Mouse (Mus musculus): ENCODE data around the gene Hoxc11.

Gene Hoxc11

DNA sequence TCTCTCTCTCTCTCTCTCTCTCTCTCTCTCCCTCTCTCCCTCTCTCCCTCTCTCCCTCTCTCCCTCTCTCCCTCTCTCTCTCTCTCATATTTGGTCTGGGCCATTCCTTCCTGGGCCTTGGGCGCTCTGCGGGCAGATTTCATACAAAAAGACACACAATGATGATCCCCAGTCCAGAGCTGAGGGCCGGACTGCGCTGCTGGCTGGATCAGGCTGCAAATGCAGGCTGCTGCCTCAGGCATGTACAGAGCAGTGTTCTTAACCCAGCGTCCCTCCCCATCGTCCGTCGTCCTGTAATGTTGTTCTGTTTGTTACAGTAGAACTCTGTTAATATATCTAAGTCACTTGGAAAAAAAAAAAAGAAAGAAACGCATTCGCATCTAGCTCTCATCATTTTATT lies 30.3 kb downstream of the Hoxc11 start:
- no peak for DNase-seq (ENCODE audit: low spot score)

DNA sequence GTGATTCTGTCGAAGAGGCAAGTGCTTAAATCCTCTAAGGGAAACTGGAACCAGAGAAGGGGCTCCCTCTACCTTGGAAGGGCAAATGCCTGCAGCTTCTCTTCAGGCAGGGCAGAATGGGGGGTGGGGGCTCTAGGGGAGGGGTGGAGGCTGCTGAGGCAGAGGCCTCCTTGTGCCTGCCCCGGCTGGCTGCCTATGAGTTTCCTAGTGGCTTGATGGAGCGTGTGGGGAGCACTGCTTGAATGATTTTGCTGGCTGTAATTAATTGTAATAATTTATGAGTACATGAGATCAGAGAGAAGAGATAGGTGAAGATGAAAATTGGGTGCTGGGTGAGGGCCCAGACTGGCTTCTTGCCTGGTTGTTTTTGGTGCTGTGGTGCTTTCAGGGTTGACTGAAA lies 30.7 kb downstream of the Hoxc11 start:
- no peak for DNase-seq (ENCODE audit: low spot score)

GRCm38 (mm10) chr15:102987124-102987833 lies 33.1 kb downstream of the Hoxc11 start:
- peak; percentile 85 for DNase-seq (ENCODE audit: low spot score)

DNA sequence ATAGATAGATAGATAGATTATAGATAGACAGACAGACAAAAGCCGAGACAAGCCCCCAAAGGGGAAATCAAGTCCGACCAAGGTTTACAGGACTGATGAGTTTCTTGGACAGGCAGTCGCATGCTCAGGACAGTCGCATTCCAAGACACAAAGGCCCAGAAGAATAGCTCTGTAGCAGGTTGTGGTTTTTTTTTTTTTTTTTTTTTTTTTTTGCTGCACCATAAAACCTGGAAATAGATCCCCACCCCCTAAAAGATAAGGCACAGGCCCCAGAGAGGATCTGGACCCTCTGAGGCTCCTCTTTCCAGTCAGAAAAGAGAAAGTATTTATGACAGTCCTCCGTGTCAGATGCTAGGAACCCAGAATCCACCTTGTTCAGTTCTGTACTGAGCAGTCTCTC lies 33.9 kb downstream of the Hoxc11 start:
- DNase-seq (ENCODE audit: low spot score): no peak

GRCm38 (mm10) chr15:102990461-102991397 lies 36.5 kb downstream of the Hoxc11 start, which contains the start of gene Hoxc8:
Gene Hoxc8, plus strand, starts transcription at chr15:102990607.
- DNase-seq (ENCODE audit: low spot score): no peak

DNA sequence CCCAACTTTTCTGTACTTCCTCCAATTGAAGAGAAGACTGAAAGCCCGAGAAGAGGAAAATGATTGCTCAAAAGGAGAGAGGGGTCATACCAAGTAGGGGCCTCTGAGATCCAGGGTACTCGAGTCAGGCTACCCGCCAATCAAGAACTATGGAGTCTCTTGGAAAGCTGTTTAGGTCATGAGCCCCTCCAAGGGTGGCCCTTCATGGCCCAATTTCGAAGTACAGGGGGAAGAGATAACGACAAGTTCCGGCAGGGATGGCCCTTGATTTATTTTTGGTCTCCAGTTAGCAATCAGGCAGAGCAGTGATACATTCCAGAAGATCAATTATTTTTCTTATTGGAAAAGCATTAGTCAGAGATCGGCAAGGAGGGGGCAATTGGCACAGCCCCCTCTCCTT lies 37.6 kb downstream of the Hoxc11 start:
- no peak for DNase-seq (ENCODE audit: low spot score)

DNA sequence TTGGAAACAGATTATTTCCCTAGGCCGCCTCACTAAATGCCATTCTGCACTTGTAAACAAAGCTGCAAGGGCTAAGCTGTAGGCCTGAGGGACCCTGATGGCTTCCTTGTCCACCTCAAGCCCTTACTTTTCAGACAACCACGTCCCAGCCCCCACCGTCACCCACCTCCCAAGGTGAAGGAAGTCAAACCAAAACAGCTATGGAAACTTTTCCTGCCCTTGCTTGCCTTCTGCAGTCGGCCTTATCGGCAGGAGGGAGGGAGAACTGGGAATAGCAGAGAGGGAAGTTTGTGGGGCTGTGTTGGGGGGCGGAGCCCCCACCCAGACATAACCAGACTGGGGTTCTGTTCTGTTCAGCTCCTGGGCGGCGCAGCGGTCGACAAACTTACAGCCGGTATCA lies 38.0 kb downstream of the Hoxc11 start:
- no peak for DNase-seq (ENCODE audit: low spot score)

DNA sequence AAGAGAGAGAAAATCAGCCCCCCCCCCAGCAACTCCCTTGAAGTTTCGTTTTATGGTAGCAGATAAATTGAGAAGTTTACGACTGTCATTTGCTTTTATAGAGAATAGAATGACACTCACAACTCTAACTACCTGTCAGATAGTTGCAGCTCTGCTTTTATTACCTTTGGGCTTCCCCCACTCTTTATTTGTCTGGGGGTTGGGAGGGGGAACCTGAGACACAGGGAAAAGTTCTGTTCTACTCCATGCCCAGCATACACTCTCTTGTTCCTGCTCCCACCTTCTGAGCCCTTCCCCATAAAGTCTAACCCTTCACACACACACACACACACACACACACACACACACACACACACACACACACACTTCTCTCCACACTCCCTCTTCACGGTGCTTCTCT lies 38.6 kb downstream of the Hoxc11 start:
- DNase-seq (ENCODE audit: low spot score): no peak

DNA sequence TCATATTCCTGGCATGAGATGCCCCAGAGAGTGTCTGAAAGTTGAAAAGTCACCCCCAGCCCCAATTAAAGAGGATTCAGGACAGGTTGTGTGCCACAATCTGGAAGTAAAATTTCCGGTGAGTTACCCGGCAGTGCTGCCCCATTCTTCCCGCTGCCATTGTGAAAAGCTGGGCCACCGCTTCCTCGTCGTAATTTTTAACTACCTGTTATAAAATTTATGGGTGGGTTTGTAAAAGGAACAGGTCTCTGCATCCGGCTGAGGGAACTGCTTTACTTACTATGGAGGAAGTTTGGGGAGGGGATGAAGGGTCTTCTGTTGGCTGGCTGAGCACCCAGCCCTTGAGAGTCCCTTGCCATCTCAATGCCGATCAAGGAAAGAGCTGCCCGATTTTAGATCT lies 42.3 kb downstream of the Hoxc11 start:
- no peak for DNase-seq (ENCODE audit: low spot score)

DNA sequence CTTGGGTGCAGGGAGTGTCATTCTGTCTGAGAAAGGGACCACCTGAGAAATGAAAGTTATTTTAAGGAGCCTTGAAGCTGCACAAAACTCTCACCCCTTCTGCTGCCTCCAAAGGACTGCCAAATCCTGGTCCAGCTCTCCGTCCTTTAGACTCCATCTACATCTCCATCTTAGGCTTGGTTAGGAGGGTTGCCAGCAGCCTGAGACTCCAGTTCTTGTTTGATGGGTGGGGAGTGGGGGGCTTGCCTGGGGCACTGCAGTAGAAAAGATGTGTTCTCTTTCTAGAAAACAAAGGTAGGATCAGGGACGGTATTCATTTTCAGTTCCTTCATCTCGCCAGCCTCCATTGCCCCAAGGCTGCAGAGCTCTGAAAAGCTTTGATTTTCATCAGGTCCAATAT lies 43.2 kb downstream of the Hoxc11 start:
- DNase-seq (ENCODE audit: low spot score): no peak

DNA sequence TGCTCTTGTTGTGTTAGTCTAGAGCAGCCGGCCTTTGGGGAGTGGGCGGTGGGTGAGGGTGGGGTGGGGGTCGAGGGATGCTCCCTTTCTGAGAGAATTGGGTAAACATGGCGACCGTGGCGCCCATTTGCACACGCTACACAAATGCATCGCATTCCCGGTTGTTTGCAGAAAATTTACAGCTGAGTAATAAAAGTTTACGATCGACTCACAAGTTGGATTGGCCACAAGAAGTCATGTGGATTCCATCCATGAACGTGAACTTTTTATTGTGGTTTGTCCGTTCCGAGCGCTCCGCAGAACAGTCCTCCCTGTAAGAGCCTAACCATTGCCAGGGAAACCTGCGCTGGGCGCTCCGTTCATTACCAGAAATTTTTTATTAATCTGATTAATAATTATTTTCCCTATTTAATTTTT lies 43.7 kb downstream of the Hoxc11 start, which contains the start of gene Hoxc6:
TSS of gene Hoxc6 (plus strand) at position 319 of the 417 bp plus-strand sequence.
- no peak for DNase-seq (ENCODE audit: low spot score)

DNA sequence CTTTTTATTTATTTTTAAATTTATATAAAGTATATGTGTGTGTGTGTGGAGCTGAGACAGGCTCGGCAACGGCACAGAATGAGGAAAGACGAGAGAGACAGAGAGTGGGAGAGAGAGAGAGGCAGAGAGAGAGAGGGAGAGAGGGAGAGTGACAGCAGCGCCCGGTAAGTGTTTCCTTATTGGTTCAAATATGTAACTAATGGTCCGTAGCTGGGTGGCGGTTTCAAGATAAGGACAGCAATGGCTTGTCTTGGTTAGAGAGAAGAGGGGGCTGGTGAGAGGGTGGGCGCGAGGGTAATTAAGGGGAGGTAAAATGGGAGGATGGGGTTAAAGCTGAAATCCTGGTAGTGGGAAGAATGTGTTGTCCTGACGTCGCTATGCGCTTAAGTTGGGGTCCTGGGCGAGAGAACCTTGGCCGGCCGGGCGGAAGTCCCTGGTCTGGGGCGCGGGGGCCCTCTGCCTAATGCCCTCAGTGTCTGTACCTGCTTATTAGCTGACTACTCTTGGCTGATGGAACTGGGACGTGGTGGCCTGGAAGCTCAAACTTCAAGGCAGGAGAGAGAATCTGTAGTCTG lies 44.5 kb downstream of the Hoxc11 start:
- no peak for DNase-seq (ENCODE audit: low spot score)

- DNase-seq (ENCODE audit: low spot score): no peak
Observed at GRCm38 (mm10) chr15:102999183-102999831, 45.1 kb downstream of the Hoxc11 start.

GRCm38 (mm10) chr15:102999955-103000354 lies 45.7 kb downstream of the Hoxc11 start:
- no peak for DNase-seq (ENCODE audit: low spot score)

GRCm38 (mm10) chr15:103000501-103000901 lies 46.3 kb downstream of the Hoxc11 start:
- no peak for DNase-seq (ENCODE audit: low spot score)

DNA sequence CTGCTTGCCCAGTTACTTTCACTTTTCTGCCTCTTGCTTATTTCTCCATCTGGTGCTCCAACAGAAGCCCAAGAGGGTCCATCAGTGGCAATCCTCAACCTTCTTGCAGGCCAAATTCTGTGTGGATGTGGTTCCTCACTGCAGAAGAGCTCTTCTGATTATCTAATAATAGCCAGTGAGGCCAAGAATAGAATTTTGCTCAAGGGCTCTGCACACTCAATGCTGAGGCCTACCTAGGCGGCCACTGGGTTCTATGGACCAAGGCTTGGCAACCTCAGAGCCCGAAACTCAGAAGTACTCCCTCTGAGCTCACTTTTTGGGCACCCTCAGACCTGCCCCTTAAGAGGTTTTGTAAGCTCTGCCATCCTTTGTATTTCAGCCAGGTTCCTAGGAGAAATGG lies 47.1 kb downstream of the Hoxc11 start:
- DNase-seq (ENCODE audit: low spot score): no peak

GRCm38 (mm10) chr15:103002156-103002555 lies 47.9 kb downstream of the Hoxc11 start:
- DNase-seq (ENCODE audit: low spot score): no peak

DNA sequence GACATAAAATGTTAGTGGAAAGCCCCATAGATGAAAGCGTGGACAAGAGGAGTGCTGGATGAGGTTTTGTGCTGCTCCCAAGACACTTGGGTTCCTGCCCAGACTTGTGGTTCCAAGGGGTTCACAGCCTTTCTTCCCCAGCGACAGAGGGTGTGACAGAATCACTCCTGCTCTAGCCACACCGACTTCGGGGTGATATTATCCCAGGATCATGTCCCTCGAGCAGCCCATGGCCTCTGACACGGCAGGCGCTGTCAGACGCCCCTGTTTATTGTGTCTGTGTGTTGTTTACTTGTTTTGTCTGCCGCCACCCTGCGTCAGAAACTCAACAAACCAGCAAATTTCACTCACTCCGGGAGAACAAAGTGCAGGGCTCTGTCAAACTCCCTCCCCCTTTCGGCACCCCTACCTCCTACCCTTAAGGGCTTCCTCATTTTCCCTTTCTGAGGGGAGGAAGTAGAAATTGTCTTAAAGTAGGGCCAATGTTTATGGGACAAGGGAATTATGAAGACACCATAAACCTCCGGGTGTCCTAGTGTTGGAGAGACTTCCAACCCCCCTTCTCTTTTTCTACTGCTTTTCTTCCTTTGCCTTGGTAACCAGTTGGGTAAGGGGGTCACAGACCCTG lies 48.7 kb downstream of the Hoxc11 start:
- no peak for DNase-seq (ENCODE audit: low spot score)

DNA sequence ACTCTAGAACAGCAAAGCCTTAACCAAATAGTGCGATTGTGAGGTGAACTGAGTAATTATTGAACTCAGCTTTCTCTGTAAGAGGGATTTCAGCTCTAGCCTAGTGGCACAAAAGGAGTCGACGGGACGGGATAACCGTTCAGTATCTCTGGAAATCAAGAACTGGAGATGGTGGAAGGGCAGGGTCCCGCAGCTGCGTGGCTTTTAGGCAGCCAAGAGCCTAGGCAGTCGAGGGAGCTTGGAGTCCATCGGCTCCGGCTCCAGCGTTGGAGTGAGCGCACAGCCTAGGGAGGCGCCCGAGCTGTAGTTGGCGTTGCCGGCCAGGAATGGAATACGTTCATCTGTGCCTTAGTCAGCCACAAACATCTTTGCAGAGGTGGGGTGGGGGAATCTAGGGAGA lies 51.1 kb downstream of the Hoxc11 start:
- DNase-seq (ENCODE audit: low spot score): no peak

DNA sequence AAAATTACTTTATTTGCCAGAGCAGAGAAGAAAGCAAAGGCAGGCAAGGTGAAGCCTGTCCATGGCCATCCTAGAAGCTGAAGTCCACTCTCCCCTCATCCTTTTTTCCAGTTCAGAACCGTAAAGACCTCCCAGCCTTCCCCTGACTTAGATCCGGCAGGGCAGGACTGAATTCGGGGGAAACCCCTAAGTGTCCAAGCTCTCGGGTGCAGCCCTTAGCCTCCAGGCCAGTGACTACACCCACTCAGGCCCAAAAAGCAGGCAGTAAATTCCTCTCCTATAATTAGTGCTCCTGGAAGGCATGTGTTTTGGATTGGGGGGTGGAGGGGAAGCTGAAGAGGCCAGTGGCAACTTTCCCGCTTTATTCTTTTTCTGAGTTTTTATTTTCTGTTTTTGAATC lies 51.6 kb downstream of the Hoxc11 start:
- no peak for DNase-seq (ENCODE audit: low spot score)

- no peak for DNase-seq (ENCODE audit: low spot score)
Observed at GRCm38 (mm10) chr15:103006326-103006725, 52.1 kb downstream of the Hoxc11 start.

Data from urinary bladder, postnatal 10 days (tissue).